Mouse (Mus musculus) left cerebral cortex, adult 18-20 months (tissue): Measurements from ENCODE around the gene Scnn1a. TPM values are rescaled to one million over a fixed set of nuclear protein-coding genes. Genes with fewer than 3 reads are reported as not detected.

Source experiments
- DNase-seq, 2 experiments: peaks; one replicate each; pipeline ENCODE4 v3.0.0; 2021 to 2022; ENCODE audit warnings: low spot score in 2 of 2, mixed read lengths in 1 of 2
- total RNA-seq, 2 experiments: library from RNA; stranded (reverse); gene quantifications; 2 replicates each; pipeline ENCODE4 v1.2.3; 2021

Gene Scnn1a
- total RNA-seq, 2 experiments from 2014 or later = 2.6 to 3.6 TPM

- DNase-seq = no peak
Observed at GRCm38 (mm10) chr6:125307091-125307490, 13.4 kb upstream of the Scnn1a start.

GRCm38 (mm10) chr6:125308921-125309320 is 11.5 kb upstream of the Scnn1a start:
- DNase-seq = no peak

- no peak for DNase-seq
Observed at GRCm38 (mm10) chr6:125309406-125309805, 11.1 kb upstream of the Scnn1a start.

- DNase-seq = no peak
Observed at GRCm38 (mm10) chr6:125312171-125312570, 8.3 kb upstream of the Scnn1a start.

- DNase-seq = no peak
Observed at GRCm38 (mm10) chr6:125312581-125313355, 7.7 kb upstream of the Scnn1a start.

GRCm38 (mm10) chr6:125313546-125314230 is 6.8 kb upstream of the Scnn1a start, which contains the start of gene Ltbr:
TSS of gene Ltbr (minus strand) at chr6:125313885.
- peak; percentile 25 to 35 for DNase-seq

- no peak for DNase-seq
Observed at GRCm38 (mm10) chr6:125314231-125314563, 6.3 kb upstream of the Scnn1a start.

GRCm38 (mm10) chr6:125314746-125315145 is 5.7 kb upstream of the Scnn1a start:
- DNase-seq = no peak

- DNase-seq = no peak
Observed at GRCm38 (mm10) chr6:125317077-125317476, 3.4 kb upstream of the Scnn1a start.

- no peak for DNase-seq
Observed at GRCm38 (mm10) chr6:125318981-125319918, 1.2 kb upstream of the Scnn1a start.

GRCm38 (mm10) chr6:125319919-125320296 is 551 bp upstream of the Scnn1a start:
- DNase-seq = no peak

GRCm38 (mm10) chr6:125321114-125321855 is 826 bp downstream of the Scnn1a start:
- no peak for DNase-seq

- DNase-seq = no peak
Observed at GRCm38 (mm10) chr6:125322794-125323193, 2.3 kb downstream of the Scnn1a start.

GRCm38 (mm10) chr6:125323547-125323946 is 3.1 kb downstream of the Scnn1a start:
- DNase-seq = no peak

GRCm38 (mm10) chr6:125325337-125325736 is 4.9 kb downstream of the Scnn1a start:
- DNase-seq = no peak

GRCm38 (mm10) chr6:125328243-125328642 is 7.8 kb downstream of the Scnn1a start:
- no peak for DNase-seq

- peak; percentile 62 to 66 for DNase-seq
Observed at GRCm38 (mm10) chr6:125330626-125331326, 10.3 kb downstream of the Scnn1a start.

GRCm38 (mm10) chr6:125333112-125333899 is 12.8 kb downstream of the Scnn1a start:
- no peak for DNase-seq

- no peak for DNase-seq
Observed at GRCm38 (mm10) chr6:125334356-125334755, 13.9 kb downstream of the Scnn1a start.
